Mouse (Mus musculus) C2C12 (cell line): Measurements from ENCODE around the gene Pmvk.

Experiments
- CTCF ChIP-seq: IDR thresholded peaks from one replicate; pipeline ENCODE4 v1.5.1; 2011; ENCODE audit not compliant: control insufficient read depth, insufficient read depth, insufficient read length
- MAX ChIP-seq: IDR thresholded peaks from one replicate; pipeline ENCODE4 v1.6.1; 2011; ENCODE audit warnings: mild to moderate bottlenecking, control low read depth
- MYOD1 ChIP-seq: IDR thresholded peaks from one replicate; pipeline ENCODE4 v1.6.1; 2011; ENCODE audit warnings: low read depth; ENCODE audit not compliant: control insufficient read depth, insufficient read length
- USF1 ChIP-seq: IDR thresholded peaks from one replicate; pipeline ENCODE4 v1.6.1; 2011; ENCODE audit warnings: low read depth, mild to moderate bottlenecking, control low read depth, moderate library complexity

- TF ChIP-seq CTCF (no peak), MAX (no peak), USF1 (no peak), MYOD1 (no peak)
These were observed 62.0 kb downstream of the Pmvk start for GRCm38 (mm10) chr3:89516321-89516720.
